Mouse (Mus musculus) stomach, adult 2 months (tissue): ENCODE results near the gene Pim3. TPM values are rescaled to one million over a fixed set of nuclear protein-coding genes. Genes with fewer than 3 reads are reported as not detected.

Experiments used
- polyA plus RNA-seq: library from polyadenylated mRNA; depleted of rRNA; stranded (reverse); fragments of >200 nt; gene quantifications from 2 replicates; pipeline ENCODE4 v1.2.3, GENCODE M21; 2012; rRNA removed

Pim3 gene
- polyA plus RNA-seq, result 35.9 and 61.8 TPM in 2 replicates

GRCm38 (mm10) chr15:88861772-88862622, at the start of gene Pim3:
Gene Pim3 (plus strand): TSS chr15:88862186.

GRCm38 (mm10) chr15:88819026-88819905, 42.7 kb upstream of the Pim3 start, which contains the start of the genes Alg12 and Creld2:
Gene Alg12 (minus strand): TSS chr15:88819318.
Gene Creld2 (plus strand): TSS chr15:88819646.

Other genes with a start within 250 kb of the Pim3 start
- gene Brd1, start 128.0 kb upstream of the Pim3 start, polyA plus RNA-seq, result 3.2 and 3.6 TPM in 2 replicates
- gene Zbed4, start 110.5 kb upstream of the Pim3 start, polyA plus RNA-seq, result 1.1 and 1.5 TPM in 2 replicates
- gene Alg12, start 42.9 kb upstream of the Pim3 start, polyA plus RNA-seq, result 10.3 and 11.3 TPM in 2 replicates
- gene Creld2, start 42.5 kb upstream of the Pim3 start, polyA plus RNA-seq, result 15.7 and 30.6 TPM in 2 replicates
- gene Ttll8, start 92.2 kb downstream of the Pim3 start, polyA plus RNA-seq, result not detected in 2 replicates
- gene Mlc1, start 116.8 kb downstream of the Pim3 start, polyA plus RNA-seq, result not detected in 2 replicates
- gene Mov10l1, start 120.7 kb downstream of the Pim3 start, polyA plus RNA-seq, result not detected in 2 replicates
- 0.29 and 0.32 TPM in 2 replicates for gene Panx2, start 197.5 kb downstream of the Pim3 start, polyA plus RNA-seq
- gene Trabd, start 212.9 kb downstream of the Pim3 start, polyA plus RNA-seq, result 54.9 and 56.4 TPM in 2 replicates
- gene Selenoo, start 226.9 kb downstream of the Pim3 start, polyA plus RNA-seq, result 26.6 and 45.1 TPM in 2 replicates